Mouse (Mus musculus) limb, embryonic 10.5 days (tissue): ENCODE results near the gene Nipal4. TPM values are rescaled to one million over a fixed set of nuclear protein-coding genes. Genes with fewer than 3 reads are reported as not detected.
A peak's percentile ranks its signal among the peaks of the same experiment; 100 is the strongest.

Experiments
- DNase-seq: peaks from one replicate; pipeline ENCODE4 v3.0.0-alpha.2; 2017; ENCODE audit warnings: low spot score
- H3K27ac ChIP-seq: fragments of 300-500 bp; sonication (generic); 2 replicates; pipeline ENCODE4 v1.5.1; 2016; ENCODE audit warnings: mild to moderate bottlenecking
- H3K27me3 ChIP-seq: fragments of 300-500 bp; sonication (generic); 2 replicates; pipeline ENCODE4 v1.6.1; 2016; ENCODE audit warnings: low read depth, mild to moderate bottlenecking; ENCODE audit not compliant: poor library complexity, severe bottlenecking
- H3K36me3 ChIP-seq: fragments of 300-500 bp; sonication (generic); 2 replicates; pipeline ENCODE4 v1.6.1; 2016; ENCODE audit warnings: mild to moderate bottlenecking, moderate library complexity
- H3K4me1 ChIP-seq: fragments of 300-500 bp; sonication (generic); 2 replicates; pipeline ENCODE4 v1.6.1; 2016
- H3K4me3 ChIP-seq: fragments of 300-500 bp; sonication (generic); 2 replicates; pipeline ENCODE4 v1.5.1; 2016; ENCODE audit warnings: mild to moderate bottlenecking, moderate library complexity
- H3K9me3 ChIP-seq: fragments of 300-500 bp; sonication (generic); replicated peaks from 2 replicates; pipeline ENCODE4 v1.6.1; 2016; ENCODE audit warnings: mild to moderate bottlenecking
- WGBS: fragments of 180-500 bp; shearing (Covaris S2); methylation state at CpG from one replicate; pipeline ENCODE4 v1.1.7; 2016; 5-methylcytosine and 5-hydroxymethylcytosine counted together
- polyA plus RNA-seq: library from polyadenylated mRNA; unstranded; fragments of >200 nt; fragmentation: Nextera tagmentation; extraction: Ambion mirVana; gene quantifications from 2 replicates; pipeline ENCODE4 v1.2.1, GENCODE M21; 2016

Gene Nipal4
- polyA plus RNA-seq: 0.36 TPM in 2 replicates

GRCm38 (mm10) chr11:46165866-46166585 is at the start of gene Nipal4:
Gene Nipal4, minus strand, starts transcription at chr11:46166508.
- peaks cover 55% of the 10 kb centered on the region for H3K27me3 ChIP-seq
- H3K27ac ChIP-seq: peak within 1 kb of the TSS; percentile 59
- H3K36me3 ChIP-seq: no peaks in the 10 kb centered on the region
- no peaks in the 10 kb centered on the region for H3K9me3 ChIP-seq
- peaks cover 16% of the 10 kb centered on the region for H3K4me1 ChIP-seq
- H3K4me3 ChIP-seq: peak within 1 kb of the TSS; percentile 65
- under 1% methylated on average over 40 of the region's 40 CpGs for WGBS
- peak; percentile 50 for DNase-seq

GRCm38 (mm10) chr11:46215354-46215753 is 49.0 kb upstream of the Nipal4 start:
- no peak overlapping the region for H3K4me3 ChIP-seq
- H3K27ac ChIP-seq: peak overlapping the region; percentile 90
- peak; percentile 82 for DNase-seq
- H3K9me3 ChIP-seq: no peaks in the 10 kb centered on the region
- H3K4me1 ChIP-seq: peaks cover 45% of the 10 kb centered on the region
- WGBS: 25% methylated on average over 3 of the region's 3 CpGs
- H3K36me3 ChIP-seq: no peaks in the 10 kb centered on the region
- H3K27me3 ChIP-seq: no peaks in the 10 kb centered on the region

- Histone ChIP-seq H3K27ac (peak overlapping the region; percentile 90), H3K27me3 (no peaks in the 10 kb centered on the region), H3K4me3 (0 out of 2 replicates have a peak overlapping the region, but pooled peaks have one; percentile 1), H3K9me3 (no peaks in the 10 kb centered on the region), H3K36me3 (no peaks in the 10 kb centered on the region), H3K4me1 (peaks cover 45% of the 10 kb centered on the region)
- no peak for DNase-seq
- 38% methylated on average over 14 of the region's 14 CpGs for WGBS
Observed at GRCm38 (mm10) chr11:46214368-46215230, 48.3 kb upstream of the Nipal4 start.

DNA sequence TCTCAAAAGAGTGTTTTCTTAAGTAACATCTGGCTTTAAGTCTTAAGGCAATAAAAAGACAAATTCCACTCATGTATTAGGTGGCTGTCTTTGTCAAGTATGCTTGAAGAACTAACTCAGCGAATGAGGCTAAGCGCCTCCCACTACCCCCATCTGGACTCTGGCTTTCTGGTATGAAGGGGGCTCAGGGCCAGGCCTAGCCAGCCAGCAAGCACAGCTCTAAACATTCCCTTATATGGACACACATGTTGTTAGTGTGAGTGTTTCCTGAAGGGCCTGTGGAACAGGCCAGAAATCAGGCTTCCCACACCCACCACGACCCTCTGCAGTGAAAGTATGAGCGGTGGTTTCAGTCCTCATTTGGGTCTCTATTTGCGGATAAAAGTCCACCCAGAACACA is 47.5 kb upstream of the Nipal4 start:
- 47% methylated on average over 5 of the region's 5 CpGs for WGBS
- Histone ChIP-seq H3K4me1 (peaks cover 45% of the 10 kb centered on the region), H3K36me3 (no peaks in the 10 kb centered on the region), H3K27ac (peak overlapping the region; percentile 90), H3K27me3 (no peaks in the 10 kb centered on the region), H3K4me3 (0 out of 2 replicates have a peak overlapping the region, but pooled peaks have one; percentile 1), H3K9me3 (no peaks in the 10 kb centered on the region)
- peak; percentile 65 for DNase-seq

DNA sequence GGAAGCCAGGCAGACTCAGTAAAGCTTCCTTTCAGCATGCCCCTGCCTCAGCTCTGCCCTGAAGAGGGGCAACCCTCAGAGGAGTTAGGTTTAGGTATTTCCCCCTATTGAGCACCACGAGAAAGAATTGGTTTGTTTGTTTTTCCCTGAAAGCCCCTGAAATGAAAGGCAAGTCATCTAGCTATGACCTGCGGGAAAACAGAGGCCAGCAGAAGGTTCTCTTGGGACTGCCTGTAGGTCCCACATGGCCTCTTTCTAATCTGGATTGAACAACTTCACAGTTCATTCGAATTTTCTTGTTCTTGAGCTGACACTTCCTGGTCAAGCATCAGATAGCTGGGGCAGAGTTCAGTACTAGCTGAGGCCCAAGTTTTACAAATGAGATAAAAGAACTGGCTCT is 45.5 kb upstream of the Nipal4 start:
- DNase-seq: no peak
- H3K27ac ChIP-seq: peak overlapping the region; percentile 21; the same call in 1 of the 2 replicates
- no peaks in the 10 kb centered on the region for H3K36me3 ChIP-seq
- H3K4me3 ChIP-seq: no peak overlapping the region
- H3K9me3 ChIP-seq: no peaks in the 10 kb centered on the region
- 31% methylated on average over 3 of the region's 3 CpGs for WGBS
- H3K27me3 ChIP-seq: no peaks in the 10 kb centered on the region
- H3K4me1 ChIP-seq: peaks cover 45% of the 10 kb centered on the region

DNA sequence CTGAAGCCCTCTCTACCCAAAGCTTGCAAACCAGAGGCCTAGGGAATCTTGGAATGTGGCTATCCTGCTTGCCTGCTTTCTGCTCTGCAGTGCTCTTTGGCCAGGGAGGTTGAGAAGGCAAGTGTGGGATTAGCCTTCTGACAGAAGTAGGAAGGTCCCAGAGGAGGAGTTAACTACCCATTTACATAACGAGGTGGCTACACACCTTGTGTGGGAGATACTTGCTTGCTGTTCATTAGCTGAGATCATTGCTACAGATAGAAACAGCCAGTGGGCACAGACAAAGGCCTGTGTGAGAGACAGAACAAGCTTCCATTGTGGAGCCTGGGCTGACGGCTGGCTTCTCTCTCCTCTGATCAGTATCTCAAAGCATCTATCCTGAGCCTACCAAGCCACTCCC is 43.6 kb upstream of the Nipal4 start:
- no peak for DNase-seq
- Histone ChIP-seq H3K4me3 (no peak overlapping the region), H3K4me1 (peaks cover 52% of the 10 kb centered on the region), H3K9me3 (no peaks in the 10 kb centered on the region), H3K36me3 (no peaks in the 10 kb centered on the region), H3K27ac (no peak overlapping the region), H3K27me3 (no peaks in the 10 kb centered on the region)
- WGBS: 73% methylated on average over 2 of the region's 2 CpGs

DNA sequence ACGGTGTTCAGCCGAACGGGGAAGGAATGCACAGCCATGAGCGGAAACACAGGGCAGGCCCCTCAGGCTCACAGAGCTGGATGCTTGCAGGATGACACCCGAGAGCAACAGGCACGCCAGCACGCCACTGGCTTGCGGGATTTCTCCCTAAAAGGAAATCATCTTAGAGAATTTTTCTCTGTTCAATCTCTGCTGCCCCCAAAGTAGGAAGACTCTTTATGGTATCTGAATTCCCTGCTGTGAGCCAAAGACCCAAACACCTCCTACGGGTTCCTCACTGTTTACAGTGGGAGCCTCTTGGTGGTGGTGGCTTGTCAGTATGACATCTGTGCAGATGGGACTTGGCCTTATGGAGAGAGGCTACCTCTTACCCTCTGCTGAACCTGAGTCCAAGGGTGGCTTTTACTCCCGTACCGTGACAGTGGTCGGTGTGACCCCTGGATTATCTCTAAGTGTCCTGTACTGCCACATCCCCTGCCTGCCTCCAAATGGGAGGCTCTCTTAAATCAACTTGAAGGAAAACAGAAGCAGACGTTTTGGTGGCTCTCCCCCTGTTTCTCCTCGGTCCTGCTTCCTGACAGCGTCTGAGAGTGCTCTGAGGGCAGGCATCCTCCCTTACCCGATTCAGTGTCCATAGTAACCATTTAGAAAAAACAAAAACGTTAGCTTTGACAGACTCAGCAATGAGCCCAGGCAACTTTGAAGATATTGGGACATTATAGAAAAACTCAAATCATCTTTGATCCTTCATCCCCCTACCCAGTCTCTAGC is 39.5 kb upstream of the Nipal4 start:
- DNase-seq: no peak
- Histone ChIP-seq H3K4me1 (peaks cover 28% of the 10 kb centered on the region), H3K36me3 (no peaks in the 10 kb centered on the region), H3K27me3 (no peaks in the 10 kb centered on the region), H3K4me3 (no peak overlapping the region), H3K9me3 (no peaks in the 10 kb centered on the region), H3K27ac (no peak overlapping the region; the same call in 1 of the 2 replicates)
- 44% methylated on average over 17 of the region's 17 CpGs for WGBS

DNA sequence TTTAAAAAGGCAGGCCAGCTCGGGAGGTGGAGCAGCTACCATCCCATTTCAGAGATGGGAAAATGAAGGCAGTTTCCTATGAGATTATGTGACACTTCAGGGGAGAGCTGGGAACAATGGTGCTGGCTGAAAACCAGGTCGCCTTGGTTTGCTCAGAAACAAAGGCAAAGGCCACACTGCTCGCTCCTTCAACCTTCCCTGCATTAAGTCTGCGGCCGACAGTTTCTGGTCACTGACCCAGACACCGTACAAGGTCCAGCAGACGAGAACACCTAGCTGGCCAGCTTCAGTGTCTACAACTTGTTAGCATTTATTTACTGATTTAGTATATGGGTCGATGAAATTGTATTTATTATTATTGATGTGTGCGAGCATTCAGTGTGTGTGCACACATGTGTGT is 38.5 kb upstream of the Nipal4 start:
- H3K27me3 ChIP-seq: no peaks in the 10 kb centered on the region
- H3K36me3 ChIP-seq: no peaks in the 10 kb centered on the region
- peaks cover 36% of the 10 kb centered on the region for H3K4me1 ChIP-seq
- no peak overlapping the region for H3K27ac ChIP-seq
- 91% methylated on average over 9 of the region's 9 CpGs for WGBS
- no peaks in the 10 kb centered on the region for H3K9me3 ChIP-seq
- no peak overlapping the region for H3K4me3 ChIP-seq
- no peak for DNase-seq

- peaks cover 40% of the 10 kb centered on the region for H3K4me1 ChIP-seq
- WGBS: 54% methylated on average over 10 of the region's 10 CpGs
- H3K9me3 ChIP-seq: no peaks in the 10 kb centered on the region
- H3K4me3 ChIP-seq: no peak overlapping the region
- H3K36me3 ChIP-seq: peaks cover 7% of the 10 kb centered on the region
- no peak for DNase-seq
- H3K27me3 ChIP-seq: no peaks in the 10 kb centered on the region
- peak overlapping the region; percentile 73 for H3K27ac ChIP-seq
Observed at GRCm38 (mm10) chr11:46202547-46202887, 36.2 kb upstream of the Nipal4 start.

DNA sequence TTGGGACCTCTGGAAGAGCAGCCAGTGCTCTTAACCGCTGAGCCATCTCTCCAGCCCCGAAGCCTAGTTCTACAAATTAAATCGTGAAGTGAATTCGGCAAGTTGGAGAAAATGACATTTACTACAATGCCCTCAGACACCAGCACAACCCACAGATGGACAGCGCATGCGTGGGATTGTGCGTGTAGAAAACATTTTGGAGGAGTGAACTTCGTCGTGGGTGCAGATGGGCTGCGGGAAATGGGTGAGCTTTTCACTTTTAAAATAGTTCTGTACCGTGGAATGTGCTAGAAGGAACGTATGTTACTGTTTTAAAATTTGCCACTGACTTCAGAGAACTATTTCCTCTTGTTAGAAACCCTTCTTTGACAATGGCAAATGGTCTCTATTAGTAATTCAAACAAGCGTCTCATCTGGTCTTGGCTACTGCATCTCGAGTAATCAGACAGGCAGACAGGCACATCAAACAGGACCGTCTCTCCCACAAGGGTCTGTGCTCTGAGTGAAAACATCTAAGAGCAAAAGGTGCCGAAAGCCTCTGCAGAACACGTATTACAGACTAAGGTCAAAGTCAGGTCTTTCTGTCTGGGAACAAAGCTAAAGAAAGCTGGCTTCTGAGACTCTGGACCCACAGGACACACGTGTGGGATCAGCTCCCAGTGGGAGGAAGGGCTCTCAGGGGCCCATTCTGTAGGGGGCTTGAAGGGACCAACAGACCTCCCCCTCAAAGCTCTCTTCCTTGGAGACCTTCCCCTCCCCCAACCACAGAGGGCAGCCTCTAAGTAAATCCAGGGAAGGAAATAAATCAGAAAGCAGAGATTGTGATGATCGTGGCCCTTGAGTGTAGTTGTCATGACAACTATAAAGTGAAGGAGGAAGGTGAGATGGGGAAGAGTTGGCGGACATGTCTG is 35.6 kb upstream of the Nipal4 start:
- DNase-seq: no peak
- peaks cover 40% of the 10 kb centered on the region for H3K4me1 ChIP-seq
- H3K4me3 ChIP-seq: no peak overlapping the region
- WGBS: 51% methylated on average over 20 of the region's 20 CpGs
- H3K36me3 ChIP-seq: peaks cover 7% of the 10 kb centered on the region
- peak overlapping the region; percentile 73 for H3K27ac ChIP-seq
- H3K9me3 ChIP-seq: no peaks in the 10 kb centered on the region
- H3K27me3 ChIP-seq: no peaks in the 10 kb centered on the region

DNA sequence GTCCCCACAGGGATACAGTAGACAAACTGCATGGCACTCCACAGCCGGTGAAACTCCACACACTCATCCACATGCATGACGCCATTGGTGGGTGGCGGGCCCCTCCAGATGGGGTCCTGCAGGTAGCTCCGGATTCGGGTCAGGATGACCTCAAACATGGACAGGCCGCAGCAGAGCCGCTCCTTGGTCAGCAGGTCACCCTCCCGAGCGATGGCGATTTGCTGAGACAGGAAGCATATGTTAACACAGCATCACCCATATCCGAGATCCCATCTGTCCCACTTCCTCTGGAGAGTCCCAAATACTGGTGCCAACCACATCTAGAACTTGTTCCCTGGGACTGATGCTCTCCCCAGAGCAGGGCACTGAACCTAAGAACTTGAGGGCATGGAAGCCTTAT is 34.4 kb upstream of the Nipal4 start:
- H3K36me3 ChIP-seq: peaks cover 11% of the 10 kb centered on the region
- peaks cover 32% of the 10 kb centered on the region for H3K4me1 ChIP-seq
- no peaks in the 10 kb centered on the region for H3K27me3 ChIP-seq
- no peak overlapping the region for H3K4me3 ChIP-seq
- WGBS: 88% methylated on average over 11 of the region's 11 CpGs
- no peak for DNase-seq
- no peaks in the 10 kb centered on the region for H3K9me3 ChIP-seq
- H3K27ac ChIP-seq: no peak overlapping the region

DNA sequence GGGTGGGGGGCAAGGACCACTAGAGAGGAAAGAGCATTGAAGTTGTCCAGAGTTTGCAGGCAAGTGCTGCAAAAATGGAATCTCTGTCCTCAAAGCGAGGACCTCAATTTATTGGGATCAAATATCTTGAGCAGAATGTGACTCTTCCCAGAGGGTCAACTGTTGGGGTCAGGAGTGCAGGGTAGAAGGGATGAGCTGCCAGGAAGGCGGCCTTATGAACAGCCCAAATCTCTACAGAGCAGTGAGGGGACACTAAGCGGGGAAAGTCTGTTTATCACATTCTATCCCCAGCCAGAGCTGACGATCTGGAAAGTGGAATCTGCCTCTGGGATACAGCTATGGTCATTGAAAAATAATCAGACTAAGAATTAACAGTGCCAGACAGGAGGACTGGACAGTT is 27.9 kb upstream of the Nipal4 start:
- no peak overlapping the region for H3K27ac ChIP-seq
- 43% methylated on average over 4 of the region's 4 CpGs for WGBS
- peaks cover 11% of the 10 kb centered on the region for H3K36me3 ChIP-seq
- no peaks in the 10 kb centered on the region for H3K9me3 ChIP-seq
- H3K4me1 ChIP-seq: peaks cover 10% of the 10 kb centered on the region; the same call in 1 of the 2 replicates
- H3K4me3 ChIP-seq: no peak overlapping the region
- no peak for DNase-seq
- no peaks in the 10 kb centered on the region for H3K27me3 ChIP-seq
